Mouse (Mus musculus): ENCODE results near the gene Braf. TPM values are rescaled to one million over a fixed set of nuclear protein-coding genes. Genes with fewer than 3 reads are reported as not detected.

Gene Braf
- total RNA-seq (2023): 10 to 100 TPM; 34.6 to 39.0 TPM

GRCm38 (mm10) chr6:39724866-39725711 is at the start of gene Braf:
TSS of gene Braf (minus strand) at chr6:39725463.

GRCm38 (mm10) chr6:39592401-39593214 is 132.7 kb downstream of the Braf start, which contains the start of gene Ndufb2:
TSS of gene Ndufb2 (plus strand) at chr6:39592574.

GRCm38 (mm10) chr6:39585517-39585916 is 139.7 kb downstream of the Braf start, which contains the start of gene Gm42420:
TSS of gene Gm42420 (plus strand) at chr6:39585753.

GRCm38 (mm10) chr6:39573791-39574554 is 151.3 kb downstream of the Braf start, which contains the start of gene Adck2:
TSS of gene Adck2 (plus strand) at chr6:39573873.

GRCm38 (mm10) chr6:39557723-39558261 is 167.5 kb downstream of the Braf start, which contains the start of gene Dennd2a:
TSS of gene Dennd2a (minus strand) at chr6:39557867.

Other genes with a start within 250 kb of the Braf start
- under 1 TPM; 0.47 to 0.67 TPM for gene Dennd2a, start 167.6 kb downstream of the Braf start, total RNA-seq (2023)
- gene Adck2, start 151.6 kb downstream of the Braf start, total RNA-seq (2023): 10 to 100 TPM; 38.0 to 40.2 TPM
- gene Gm42420, start 139.7 kb downstream of the Braf start, total RNA-seq (2023): 1 to 10 TPM in 1 of 2 experiments, not detected in 1; 1.5 TPM
- 10 to 100 TPM; 38.9 to 52.1 TPM for gene Ndufb2, start 132.9 kb downstream of the Braf start, total RNA-seq (2023)
- 10 to 100 TPM; 35.9 to 38.1 TPM for gene Mrps33, start 85.5 kb upstream of the Braf start, total RNA-seq (2023)
- not detected for gene Tmem178b, start 147.8 kb upstream of the Braf start, total RNA-seq (2023)

Measured in B cell, adult 67 days (primary cell).